Mouse (Mus musculus): ENCODE data around the gene Zfp691. TPM values are rescaled to one million over a fixed set of nuclear protein-coding genes. Genes with fewer than 3 reads are reported as not detected.

The Zfp691 gene
- polyA plus RNA-seq, 1 experiment from 2014 or later = 8.3 TPM

DNA sequence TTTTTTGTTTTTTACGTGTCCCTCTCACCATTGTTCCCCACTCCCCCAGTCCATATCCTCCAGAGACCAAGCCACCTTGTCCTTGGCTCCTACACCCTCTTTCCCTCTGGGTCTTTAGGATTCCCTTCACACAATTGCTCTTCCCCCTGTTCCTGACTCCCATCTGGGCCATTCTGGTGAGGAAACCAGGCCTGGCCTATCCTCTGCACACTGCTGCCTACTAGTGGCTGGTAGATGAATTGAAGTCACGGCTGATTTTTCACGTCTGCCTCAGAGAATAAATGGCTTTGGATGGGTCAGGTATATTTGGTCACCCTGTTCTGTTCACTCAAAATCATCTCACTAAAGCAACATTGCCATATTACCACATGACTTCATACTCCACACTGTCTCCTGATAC is 33.9 kb downstream of the Zfp691 start:
- no peaks in the 10 kb centered on the region for H3K9me3 ChIP-seq (replicated peaks)
- H3K4me1 ChIP-seq (replicated peaks) = peaks cover 11% of the 10 kb centered on the region
- H3K27me3 ChIP-seq (replicated peaks) = peaks cover 2% of the 10 kb centered on the region; the same call in 1 of the 2 replicates
- 44% methylated on average over 3 of the region's 3 CpGs for WGBS
- no peak overlapping the region for H3K4me3 ChIP-seq
- no peak overlapping the region for H3K4me2 ChIP-seq
- no peak overlapping the region for H3K9ac ChIP-seq
- no peak overlapping the region for H3K27ac ChIP-seq (ENCODE audit: poor library complexity, severe bottlenecking)
- no peak for ATAC-seq (ENCODE audit: insufficient number of reproducible peaks, low FRiP score)
- peaks cover 34% of the 10 kb centered on the region for H3K36me3 ChIP-seq

DNA sequence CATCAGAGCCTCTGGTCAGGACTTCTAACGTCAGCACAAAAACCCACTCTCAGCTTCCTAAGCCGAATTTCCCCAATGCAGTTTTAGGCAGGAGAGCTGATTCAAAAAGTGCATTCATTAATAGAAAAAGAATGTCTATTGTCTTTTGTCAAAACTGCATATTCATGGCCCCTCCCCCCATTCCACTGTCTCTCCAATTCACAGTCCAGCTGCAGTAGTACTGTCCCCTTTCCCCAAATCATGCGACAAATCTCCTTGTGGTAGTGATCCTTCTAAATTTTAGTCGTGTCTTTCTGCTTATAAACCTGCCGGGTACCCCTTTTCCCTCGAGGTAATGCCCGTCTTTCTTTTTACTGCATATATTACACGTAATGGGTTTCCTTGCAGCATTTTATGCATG is 35.2 kb downstream of the Zfp691 start:
- H3K27ac ChIP-seq (ENCODE audit: poor library complexity, severe bottlenecking) = no peak overlapping the region
- no peak overlapping the region for H3K9ac ChIP-seq
- H3K4me2 ChIP-seq = no peak overlapping the region; the same call in 1 of the 2 replicates
- H3K4me1 ChIP-seq (replicated peaks) = peaks cover 11% of the 10 kb centered on the region
- H3K27me3 ChIP-seq (replicated peaks) = no peaks in the 10 kb centered on the region
- H3K36me3 ChIP-seq = peaks cover 48% of the 10 kb centered on the region
- 64% methylated on average over 8 of the region's 8 CpGs for WGBS
- no peaks in the 10 kb centered on the region for H3K9me3 ChIP-seq (replicated peaks)
- ATAC-seq (ENCODE audit: insufficient number of reproducible peaks, low FRiP score) = no peak
- no peak overlapping the region for H3K4me3 ChIP-seq

DNA sequence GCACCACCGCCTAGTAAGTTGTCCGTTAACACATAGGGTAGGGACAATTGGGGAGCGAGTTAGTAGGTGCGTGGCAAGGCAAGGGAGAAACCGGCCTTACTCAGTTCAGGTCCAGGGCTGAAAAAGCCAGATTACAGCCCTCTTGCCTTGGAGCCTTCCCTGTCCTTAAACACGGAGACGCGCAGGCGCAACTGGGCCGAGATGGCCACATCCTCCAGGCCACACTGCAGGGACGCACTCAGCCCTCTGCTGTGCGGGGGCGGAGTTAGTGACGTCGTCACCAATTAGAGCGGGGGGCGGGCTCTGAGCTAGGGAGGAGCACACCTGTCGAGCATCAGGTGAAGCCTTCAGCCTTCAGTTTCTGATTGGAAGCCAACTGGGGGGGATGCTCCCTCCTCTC is 35.8 kb downstream of the Zfp691 start:
- H3K4me1 ChIP-seq (replicated peaks) = peaks cover 11% of the 10 kb centered on the region
- no peaks in the 10 kb centered on the region for H3K9me3 ChIP-seq (replicated peaks)
- H3K4me3 ChIP-seq = no peak overlapping the region
- 12% methylated on average over 18 of the region's 18 CpGs for WGBS
- peak overlapping the region; percentile 58 for H3K9ac ChIP-seq
- H3K36me3 ChIP-seq = peaks cover 54% of the 10 kb centered on the region
- peak; percentile 56 for ATAC-seq (ENCODE audit: insufficient number of reproducible peaks, low FRiP score)
- H3K27me3 ChIP-seq (replicated peaks) = no peaks in the 10 kb centered on the region
- H3K4me2 ChIP-seq = peak overlapping the region; percentile 35
- peak overlapping the region; percentile 35; the same call in 1 of the 2 replicates for H3K27ac ChIP-seq (ENCODE audit: poor library complexity, severe bottlenecking)

DNA sequence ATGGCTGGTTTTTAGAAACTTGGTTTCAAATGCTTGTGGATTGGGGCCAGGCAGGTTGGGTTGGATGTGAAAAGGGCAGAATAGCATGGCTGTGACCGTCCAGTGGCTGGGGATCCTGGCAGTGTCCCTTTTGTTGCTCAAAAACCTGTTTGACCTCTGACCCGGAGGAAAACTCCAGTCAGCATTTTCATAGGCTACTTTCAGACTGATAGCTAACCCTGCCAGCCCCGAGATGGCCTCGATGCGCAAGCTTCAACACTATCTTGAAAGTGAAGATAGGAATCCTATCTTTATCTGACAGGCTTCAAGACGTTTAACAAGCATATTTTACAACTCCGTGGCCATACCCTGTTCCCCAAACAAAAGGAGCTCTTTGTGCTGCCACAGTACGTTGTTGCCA is 36.7 kb downstream of the Zfp691 start:
- peak overlapping the region; percentile 35; the same call in 1 of the 2 replicates for H3K27ac ChIP-seq (ENCODE audit: poor library complexity, severe bottlenecking)
- ATAC-seq (ENCODE audit: insufficient number of reproducible peaks, low FRiP score) = no peak
- no peak overlapping the region for H3K4me2 ChIP-seq
- 49% methylated on average over 8 of the region's 8 CpGs for WGBS
- no peaks in the 10 kb centered on the region for H3K9me3 ChIP-seq (replicated peaks)
- H3K9ac ChIP-seq = 0 out of 2 replicates have a peak overlapping the region, but pooled peaks have one; percentile 38
- peaks cover 11% of the 10 kb centered on the region for H3K4me1 ChIP-seq (replicated peaks)
- no peak overlapping the region for H3K4me3 ChIP-seq
- H3K36me3 ChIP-seq = peaks cover 62% of the 10 kb centered on the region
- H3K27me3 ChIP-seq (replicated peaks) = no peaks in the 10 kb centered on the region

- Histone ChIP-seq H3K4me3 (no peak overlapping the region), H3K4me2 (no peak overlapping the region), H3K4me1 (replicated peaks) (peaks cover 18% of the 10 kb centered on the region), H3K9me3 (replicated peaks) (no peaks in the 10 kb centered on the region), H3K36me3 (peaks cover 93% of the 10 kb centered on the region), H3K27ac (ENCODE audit: poor library complexity, severe bottlenecking) (no peak overlapping the region), H3K9ac (no peak overlapping the region), H3K27me3 (replicated peaks) (no peaks in the 10 kb centered on the region)
- 90% methylated on average over 13 of the region's 13 CpGs for WGBS
- no peak for ATAC-seq (ENCODE audit: insufficient number of reproducible peaks, low FRiP score)
These were observed 40.1 kb downstream of the Zfp691 start for GRCm38 (mm10) chr4:119133860-119134259.

- ATAC-seq (ENCODE audit: insufficient number of reproducible peaks, low FRiP score) = no peak
- Histone ChIP-seq H3K9ac (no peak overlapping the region), H3K4me1 (replicated peaks) (peaks cover 20% of the 10 kb centered on the region), H3K36me3 (peaks cover 92% of the 10 kb centered on the region), H3K27me3 (replicated peaks) (no peaks in the 10 kb centered on the region), H3K27ac (ENCODE audit: poor library complexity, severe bottlenecking) (no peak overlapping the region), H3K4me3 (no peak overlapping the region), H3K4me2 (no peak overlapping the region), H3K9me3 (replicated peaks) (no peaks in the 10 kb centered on the region)
- WGBS = 92% methylated on average over 13 of the region's 13 CpGs
These were observed 40.7 kb downstream of the Zfp691 start for GRCm38 (mm10) chr4:119133306-119133705.

- peaks cover 91% of the 10 kb centered on the region for H3K36me3 ChIP-seq
- H3K4me1 ChIP-seq (replicated peaks) = peaks cover 35% of the 10 kb centered on the region
- ATAC-seq (ENCODE audit: insufficient number of reproducible peaks, low FRiP score) = no peak
- no peak overlapping the region for H3K4me3 ChIP-seq
- 84% methylated on average over 8 of the region's 8 CpGs for WGBS
- H3K9me3 ChIP-seq (replicated peaks) = no peaks in the 10 kb centered on the region
- H3K9ac ChIP-seq = 0 out of 2 replicates have a peak overlapping the region, but pooled peaks have one; percentile 29
- H3K27ac ChIP-seq (ENCODE audit: poor library complexity, severe bottlenecking) = no peak overlapping the region
- no peak overlapping the region for H3K4me2 ChIP-seq
- no peaks in the 10 kb centered on the region for H3K27me3 ChIP-seq (replicated peaks)
These were observed 42.6 kb downstream of the Zfp691 start for GRCm38 (mm10) chr4:119131189-119131910.

- H3K27ac ChIP-seq (ENCODE audit: poor library complexity, severe bottlenecking) = no peak overlapping the region; the same call in 1 of the 2 replicates
- 81% methylated on average over 1 of the region's 1 CpGs for WGBS
- H3K4me2 ChIP-seq = no peak overlapping the region
- ATAC-seq (ENCODE audit: insufficient number of reproducible peaks, low FRiP score) = no peak
- no peak overlapping the region for H3K4me3 ChIP-seq
- peaks cover 57% of the 10 kb centered on the region for H3K4me1 ChIP-seq (replicated peaks)
- no peaks in the 10 kb centered on the region for H3K27me3 ChIP-seq (replicated peaks)
- H3K9ac ChIP-seq = no peak overlapping the region
- peaks cover 87% of the 10 kb centered on the region for H3K36me3 ChIP-seq
- no peaks in the 10 kb centered on the region for H3K9me3 ChIP-seq (replicated peaks)
These were observed 44.9 kb downstream of the Zfp691 start for GRCm38 (mm10) chr4:119129096-119129495.

GRCm38 (mm10) chr4:119128547-119128946 is 45.4 kb downstream of the Zfp691 start:
- Histone ChIP-seq H3K36me3 (peaks cover 87% of the 10 kb centered on the region), H3K27me3 (replicated peaks) (no peaks in the 10 kb centered on the region), H3K4me1 (replicated peaks) (peaks cover 63% of the 10 kb centered on the region), H3K4me2 (no peak overlapping the region), H3K9ac (no peak overlapping the region), H3K4me3 (no peak overlapping the region), H3K9me3 (replicated peaks) (no peaks in the 10 kb centered on the region), H3K27ac (ENCODE audit: poor library complexity, severe bottlenecking) (peak overlapping the region; percentile 42)
- WGBS = 35% methylated on average over 7 of the region's 7 CpGs
- no peak for ATAC-seq (ENCODE audit: insufficient number of reproducible peaks, low FRiP score)

DNA sequence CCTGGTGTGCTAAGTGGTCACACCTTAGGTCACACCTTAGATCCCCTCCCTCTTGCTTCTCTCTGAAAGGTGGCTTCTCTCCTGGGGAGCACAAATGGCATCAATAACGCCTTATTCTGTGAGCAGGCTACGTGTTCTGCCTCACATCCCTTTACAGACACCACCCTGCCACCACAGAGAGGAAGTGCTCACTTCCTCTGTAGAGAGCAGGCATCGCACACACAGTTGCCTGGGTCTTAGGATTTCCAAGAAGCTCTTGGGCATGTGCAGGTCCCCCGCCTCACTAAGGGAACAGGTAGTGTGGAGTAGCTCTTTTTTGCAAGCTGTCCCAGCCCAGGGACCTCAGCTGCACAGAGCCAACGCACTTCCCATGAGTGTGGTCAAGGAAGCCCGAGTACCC is 46.8 kb downstream of the Zfp691 start:
- 49% methylated on average over 6 of the region's 6 CpGs for WGBS
- no peaks in the 10 kb centered on the region for H3K27me3 ChIP-seq (replicated peaks)
- no peak for ATAC-seq (ENCODE audit: insufficient number of reproducible peaks, low FRiP score)
- no peak overlapping the region for H3K4me3 ChIP-seq
- H3K9me3 ChIP-seq (replicated peaks) = no peaks in the 10 kb centered on the region
- peaks cover 87% of the 10 kb centered on the region for H3K36me3 ChIP-seq
- no peak overlapping the region for H3K9ac ChIP-seq
- H3K27ac ChIP-seq (ENCODE audit: poor library complexity, severe bottlenecking) = peak overlapping the region; percentile 36; the same call in 1 of the 2 replicates
- peaks cover 76% of the 10 kb centered on the region for H3K4me1 ChIP-seq (replicated peaks)
- no peak overlapping the region for H3K4me2 ChIP-seq

DNA sequence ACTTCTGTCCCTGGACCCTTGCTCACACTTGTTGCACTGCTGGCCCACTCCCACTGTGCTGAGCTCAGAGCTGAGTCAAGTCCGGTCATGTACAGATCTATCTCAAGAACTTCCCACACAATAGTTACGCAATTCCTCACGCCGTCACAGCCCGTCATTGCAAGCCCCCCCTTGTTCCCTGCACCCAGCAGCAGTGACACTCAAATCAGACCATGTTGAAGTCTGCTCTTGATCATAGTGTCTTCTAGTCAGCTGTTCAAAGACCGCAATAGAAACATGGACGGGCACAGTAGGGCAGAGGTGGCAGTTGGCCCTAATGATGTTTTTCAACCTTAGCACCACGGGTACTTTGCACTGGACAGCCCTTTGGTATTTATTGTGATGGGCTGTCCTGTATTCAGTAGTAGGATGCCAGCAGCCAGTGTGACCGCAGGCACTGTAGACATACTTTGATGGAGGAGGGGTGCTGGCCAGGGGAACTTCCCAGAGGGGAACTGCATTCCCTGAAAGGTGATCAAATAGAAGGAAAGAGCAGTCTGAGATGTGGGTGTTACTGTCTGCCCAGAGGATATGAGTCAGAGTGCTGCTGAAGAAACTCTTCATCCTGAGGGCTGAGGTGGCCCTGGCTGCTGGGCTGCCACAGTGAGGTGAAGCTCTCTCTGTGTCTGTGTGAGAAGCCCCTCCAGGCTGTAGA is 48.3 kb downstream of the Zfp691 start:
- Histone ChIP-seq H3K27ac (ENCODE audit: poor library complexity, severe bottlenecking) (peak overlapping the region; percentile 60), H3K4me1 (replicated peaks) (peaks cover 89% of the 10 kb centered on the region), H3K9ac (peak overlapping the region; percentile 24; the same call in 1 of the 2 replicates), H3K36me3 (peaks cover 88% of the 10 kb centered on the region), H3K4me3 (no peak overlapping the region), H3K9me3 (replicated peaks) (no peaks in the 10 kb centered on the region), H3K4me2 (no peak overlapping the region), H3K27me3 (replicated peaks) (no peaks in the 10 kb centered on the region)
- 59% methylated on average over 9 of the region's 9 CpGs for WGBS
- ATAC-seq (ENCODE audit: insufficient number of reproducible peaks, low FRiP score) = no peak

Data from heart, embryonic 12.5 days (tissue).